Mouse (Mus musculus): ENCODE measurements around the gene Trpv5. TPM values are rescaled to one million over a fixed set of nuclear protein-coding genes. Genes with fewer than 3 reads are reported as not detected.

The Trpv5 gene
- total RNA-seq, 1 experiment from 2014 or later: not detected

- DNase-seq: no peak
Observed at GRCm38 (mm10) chr6:41640449-41640848, 40.1 kb downstream of the Trpv5 start.

GRCm38 (mm10) chr6:41637927-41638506 lies 42.6 kb downstream of the Trpv5 start:
- DNase-seq: no peak

GRCm38 (mm10) chr6:41637393-41637792 lies 43.2 kb downstream of the Trpv5 start:
- no peak for DNase-seq

GRCm38 (mm10) chr6:41636178-41636577 lies 44.4 kb downstream of the Trpv5 start, which contains the start of gene Trpv6:
TSS of gene Trpv6 (minus strand) at chr6:41636405.
- DNase-seq: no peak

GRCm38 (mm10) chr6:41635211-41635610 lies 45.4 kb downstream of the Trpv5 start:
- no peak for DNase-seq

GRCm38 (mm10) chr6:41631549-41631948 lies 49.0 kb downstream of the Trpv5 start:
- DNase-seq: no peak

- DNase-seq: no peak
Observed at GRCm38 (mm10) chr6:41630791-41631190, 49.8 kb downstream of the Trpv5 start.

GRCm38 (mm10) chr6:41628180-41628579 lies 52.4 kb downstream of the Trpv5 start:
- no peak for DNase-seq

GRCm38 (mm10) chr6:41622661-41623060 lies 57.9 kb downstream of the Trpv5 start:
- DNase-seq: peak; percentile 19

GRCm38 (mm10) chr6:41621241-41621990 lies 59.2 kb downstream of the Trpv5 start:
- DNase-seq: no peak

GRCm38 (mm10) chr6:41620173-41620798 lies 60.3 kb downstream of the Trpv5 start:
- DNase-seq: no peak

GRCm38 (mm10) chr6:41607637-41608036 lies 72.9 kb downstream of the Trpv5 start:
- DNase-seq: no peak

GRCm38 (mm10) chr6:41606214-41606613 lies 74.4 kb downstream of the Trpv5 start:
- DNase-seq: peak; percentile 87

GRCm38 (mm10) chr6:41605794-41606104 lies 74.8 kb downstream of the Trpv5 start:
- DNase-seq: no peak

GRCm38 (mm10) chr6:41605061-41605793 lies 75.3 kb downstream of the Trpv5 start, which contains the start of gene Ephb6:
TSS of gene Ephb6 (plus strand) at chr6:41605482.
- peak; percentile 88 for DNase-seq

GRCm38 (mm10) chr6:41604401-41605050 lies 76.0 kb downstream of the Trpv5 start:
- DNase-seq: peak; percentile 55

Other genes with a start within 250 kb of the Trpv5 start
- gene Gm10334, start 234.6 kb downstream of the Trpv5 start, total RNA-seq (2021): not detected in 2 replicates
- not detected in 2 replicates for gene Prss1, start 221.8 kb downstream of the Trpv5 start, total RNA-seq (2021)
- gene Prss2, start 159.0 kb downstream of the Trpv5 start, total RNA-seq (2021): 0.44 TPM in 1 of 2 replicates, not detected in the other
- 13.5 and 15.7 TPM in 2 replicates for gene Ephb6, start 75.3 kb downstream of the Trpv5 start, total RNA-seq (2021)
- gene Trpv6, start 44.4 kb downstream of the Trpv5 start, total RNA-seq (2021): not detected in 2 replicates
- not detected in 2 replicates for gene Llcfc1, start 3.7 kb upstream of the Trpv5 start, total RNA-seq (2021)
- 2.0 and 8.0 TPM in 2 replicates for gene Kel, start 23.6 kb upstream of the Trpv5 start, total RNA-seq (2021)
- gene Olfr459, start 94.4 kb upstream of the Trpv5 start, total RNA-seq (2021): not detected in 2 replicates
- gene Pip, start 166.8 kb upstream of the Trpv5 start, total RNA-seq (2021): not detected in 2 replicates
- gene Sval2, start 172.2 kb upstream of the Trpv5 start, total RNA-seq (2021): not detected in 2 replicates

Measured in adrenal gland, postnatal 14 days (tissue).